Mouse (Mus musculus): ENCODE measurements around the gene Ifna2. TPM values are rescaled to one million over a fixed set of nuclear protein-coding genes. Genes with fewer than 3 reads are reported as not detected.

The Ifna2 gene
- not detected in 2 replicates for polyA plus RNA-seq (2012; rRNA removed)

DNA sequence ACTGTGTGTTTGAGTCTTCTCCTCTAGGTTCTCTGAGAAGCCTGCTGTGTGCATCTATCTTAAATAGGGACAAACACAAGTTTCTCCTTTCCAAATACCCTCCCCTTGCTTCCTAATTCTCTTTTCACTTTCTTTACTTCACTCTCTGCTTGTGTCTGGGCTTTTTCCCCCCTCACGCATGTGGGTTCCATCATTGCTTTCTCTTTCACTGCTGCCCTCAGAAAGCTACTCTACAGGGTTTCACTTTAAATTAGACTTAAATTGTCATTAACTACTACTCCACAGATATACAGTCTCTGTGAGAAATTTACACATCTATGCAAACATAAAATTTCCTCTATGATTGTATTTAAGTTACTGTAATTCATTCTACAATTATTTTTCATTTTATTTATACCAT is at the start of gene Ifna2:
Gene Ifna2, minus strand, starts transcription at position 101 of the 400 bp plus-strand sequence.

GRCm38 (mm10) chr4:88721791-88722721 is 38.3 kb upstream of the Ifna2 start, which contains the start of the genes Gm26566 and Klhl9:
Gene Gm26566, plus strand, starts transcription at chr4:88721805.
Gene Klhl9, minus strand, starts transcription at chr4:88722465.

DNA sequence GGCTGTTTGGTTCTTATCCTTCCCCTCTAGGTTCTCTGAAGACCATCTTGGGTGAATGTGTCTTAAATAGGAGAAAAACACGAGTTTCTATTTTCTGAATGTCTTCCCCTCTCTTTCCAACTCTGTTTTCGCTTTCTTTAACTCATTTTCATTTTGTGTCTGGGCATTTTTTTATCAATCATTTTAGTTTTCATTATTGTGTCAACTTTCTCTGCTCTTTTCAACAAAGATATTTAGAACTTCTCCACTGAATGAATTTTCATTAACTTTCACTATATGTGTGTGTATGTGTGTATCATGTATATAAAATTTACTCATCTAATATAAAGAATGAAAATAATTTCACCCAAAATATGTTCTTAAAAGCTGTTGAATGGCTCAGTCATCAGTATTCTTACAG is 7.5 kb upstream of the Ifna2 start, which contains the start of gene Ifnab:
Gene Ifnab, minus strand, starts transcription at position 101 of the 400 bp plus-strand sequence.

GRCm38 (mm10) chr4:88676824-88677223 is 6.9 kb downstream of the Ifna2 start, which contains the start of gene Ifna16:
Gene Ifna16, minus strand, starts transcription at chr4:88676924.

DNA sequence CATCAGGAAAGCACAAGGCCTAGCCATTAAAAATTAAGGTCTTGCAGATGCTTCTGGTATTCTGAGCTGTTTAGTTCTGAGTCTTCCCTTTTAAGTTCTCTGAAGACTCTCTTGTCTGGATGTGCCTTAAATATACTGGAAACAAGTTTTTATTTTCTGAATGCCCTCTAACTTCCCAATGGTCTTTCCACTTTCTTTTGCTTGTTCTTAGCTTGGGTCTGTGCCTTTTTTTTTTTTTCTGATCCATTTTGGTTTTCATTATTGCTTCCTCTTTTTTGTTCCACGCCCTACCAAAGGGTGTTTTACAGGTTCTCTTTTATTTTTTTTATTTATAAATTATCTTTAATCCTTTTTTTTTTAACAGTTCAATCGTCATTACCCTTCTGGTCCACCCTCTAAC is 39.4 kb downstream of the Ifna2 start, which contains the start of gene Ifna13:
Gene Ifna13, minus strand, starts transcription at position 101 of the 400 bp plus-strand sequence.

DNA sequence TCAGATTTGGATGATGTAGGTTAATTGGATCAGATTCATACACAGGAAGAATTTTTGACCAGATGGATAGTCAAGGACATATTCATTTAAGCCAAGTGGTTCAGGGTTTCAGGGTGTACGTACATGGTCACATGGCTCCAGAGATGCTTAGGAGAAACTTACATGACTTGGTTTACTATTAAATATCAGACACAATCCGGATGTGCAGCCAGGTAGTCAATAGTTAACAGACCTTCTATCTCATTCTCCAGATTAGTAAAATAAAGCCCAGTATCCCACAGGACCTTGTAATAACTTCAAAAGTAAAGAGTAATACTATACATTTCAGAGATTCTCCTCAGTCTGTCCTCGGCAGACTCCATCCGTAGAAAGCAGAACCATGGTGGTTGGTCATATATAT is 49.4 kb downstream of the Ifna2 start, which contains the start of gene C87499:
Gene C87499, minus strand, starts transcription at position 101 of the 400 bp plus-strand sequence.

Other genes with a start within 250 kb of the Ifna2 start
- gene Hacd4, start 245.0 kb downstream of the Ifna2 start, polyA plus RNA-seq (2012; rRNA removed), result 1.3 and 1.8 TPM in 2 replicates
- not detected in 2 replicates for gene Ifnb1, start 161.1 kb downstream of the Ifna2 start, polyA plus RNA-seq (2012; rRNA removed)
- not detected in 2 replicates for gene Ifna15, start 125.7 kb downstream of the Ifna2 start, polyA plus RNA-seq (2012; rRNA removed)
- not detected in 2 replicates for gene Ifna14, start 112.1 kb downstream of the Ifna2 start, polyA plus RNA-seq (2012; rRNA removed)
- not detected in 2 replicates for gene Ifna9, start 91.5 kb downstream of the Ifna2 start, polyA plus RNA-seq (2012; rRNA removed)
- gene Ifna12, start 80.5 kb downstream of the Ifna2 start, polyA plus RNA-seq (2012; rRNA removed), result not detected in 2 replicates
- not detected in 2 replicates for gene C87499, start 49.5 kb downstream of the Ifna2 start, polyA plus RNA-seq (2012; rRNA removed)
- not detected in 2 replicates for gene Ifna13, start 39.5 kb downstream of the Ifna2 start, polyA plus RNA-seq (2012; rRNA removed)
- not detected in 2 replicates for gene Ifna16, start 7.0 kb downstream of the Ifna2 start, polyA plus RNA-seq (2012; rRNA removed)
- gene Ifnab, start 7.4 kb upstream of the Ifna2 start, polyA plus RNA-seq (2012; rRNA removed), result not detected in 2 replicates
- gene Gm26566, start 37.9 kb upstream of the Ifna2 start, polyA plus RNA-seq (2012; rRNA removed), result 1.2 and 1.6 TPM in 2 replicates
- gene Klhl9, start 38.6 kb upstream of the Ifna2 start, polyA plus RNA-seq (2012; rRNA removed), result 43.1 and 44.2 TPM in 2 replicates
- gene Gm13271, start 71.0 kb upstream of the Ifna2 start, polyA plus RNA-seq (2012; rRNA removed), result not detected in 2 replicates
- gene Gm13283, start 76.2 kb upstream of the Ifna2 start, polyA plus RNA-seq (2012; rRNA removed), result 0.06 TPM in 1 of 2 replicates, not detected in the other
- gene Gm13290, start 89.9 kb upstream of the Ifna2 start, polyA plus RNA-seq (2012; rRNA removed), result not detected in 2 replicates
- gene Gm13289, start 93.0 kb upstream of the Ifna2 start, polyA plus RNA-seq (2012; rRNA removed), result not detected in 2 replicates
- gene Gm13272, start 95.9 kb upstream of the Ifna2 start, polyA plus RNA-seq (2012; rRNA removed), result not detected in 2 replicates
- gene Ifnz, start 98.2 kb upstream of the Ifna2 start, polyA plus RNA-seq (2012; rRNA removed), result not detected in 2 replicates
- not detected in 2 replicates for gene Gm13276, start 101.8 kb upstream of the Ifna2 start, polyA plus RNA-seq (2012; rRNA removed)
- gene Gm13277, start 104.7 kb upstream of the Ifna2 start, polyA plus RNA-seq (2012; rRNA removed), result not detected in 2 replicates
- not detected in 2 replicates for gene Gm13278, start 107.6 kb upstream of the Ifna2 start, polyA plus RNA-seq (2012; rRNA removed)
- gene Gm13275, start 110.6 kb upstream of the Ifna2 start, polyA plus RNA-seq (2012; rRNA removed), result not detected in 2 replicates
- gene Gm13279, start 113.5 kb upstream of the Ifna2 start, polyA plus RNA-seq (2012; rRNA removed), result not detected in 2 replicates
- not detected in 2 replicates for gene Gm13285, start 115.8 kb upstream of the Ifna2 start, polyA plus RNA-seq (2012; rRNA removed)
- gene Gm13287, start 119.3 kb upstream of the Ifna2 start, polyA plus RNA-seq (2012; rRNA removed), result not detected in 2 replicates
- gene Gm13288, start 121.6 kb upstream of the Ifna2 start, polyA plus RNA-seq (2012; rRNA removed), result 0.01 TPM in 1 of 2 replicates, not detected in the other
- gene Ifna7, start 132.3 kb upstream of the Ifna2 start, polyA plus RNA-seq (2012; rRNA removed), result not detected in 2 replicates
- gene Ifna11, start 136.0 kb upstream of the Ifna2 start, polyA plus RNA-seq (2012; rRNA removed), result not detected in 2 replicates
- gene Ifna6, start 143.5 kb upstream of the Ifna2 start, polyA plus RNA-seq (2012; rRNA removed), result not detected in 2 replicates
- gene Ifna5, start 151.6 kb upstream of the Ifna2 start, polyA plus RNA-seq (2012; rRNA removed), result not detected in 2 replicates
- gene Ifna4, start 157.9 kb upstream of the Ifna2 start, polyA plus RNA-seq (2012; rRNA removed), result not detected in 2 replicates
- not detected in 2 replicates for gene Ifna1, start 166.2 kb upstream of the Ifna2 start, polyA plus RNA-seq (2012; rRNA removed)
- not detected in 2 replicates for gene Ifne, start 196.3 kb upstream of the Ifna2 start, polyA plus RNA-seq (2012; rRNA removed)